Mouse (Mus musculus) stomach, postnatal 0 days (tissue): Measurements from ENCODE around the gene Gm20509.

ENCODE experiments used
- CTCF ChIP-seq: IDR thresholded peaks from 2 replicates; pipeline ENCODE4 v1.5.1; 2016; ENCODE audit warnings: antibody characterized with exemption, low read depth, mild to moderate bottlenecking, moderate library complexity
- EP300 ChIP-seq: optimal IDR thresholded peaks from 2 replicates; pipeline ENCODE3; 2016; ENCODE audit warnings: antibody characterized with exemption

DNA sequence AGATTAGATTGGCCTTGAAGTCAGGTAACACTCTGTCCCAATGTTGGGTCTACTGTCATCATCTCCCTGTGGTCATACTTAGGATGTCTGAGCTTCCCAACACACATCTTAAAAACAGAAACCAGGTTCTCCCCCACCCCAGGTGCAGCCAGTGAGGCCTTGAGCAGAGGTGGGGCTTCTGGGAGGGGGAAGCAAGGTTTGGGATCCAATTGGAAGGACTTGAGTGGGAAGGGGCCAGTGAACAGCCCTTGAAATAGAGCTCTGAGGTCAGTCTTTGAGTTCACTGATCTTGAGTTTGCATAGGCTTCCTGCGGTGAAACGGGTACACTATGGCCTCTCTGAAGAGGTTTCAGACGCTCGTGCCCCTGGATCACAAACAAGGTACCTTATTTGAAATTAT is at the start of gene Gm20509:
- no peak for TF ChIP-seq CTCF
- no peak for TF ChIP-seq EP300
